Mouse (Mus musculus): Measurements from ENCODE around the gene Etnk2. TPM values are rescaled to one million over a fixed set of nuclear protein-coding genes. Genes with fewer than 3 reads are reported as not detected.

Etnk2 gene
- polyA plus RNA-seq (2011; ENCODE audit: insufficient read length, low read depth, missing spikeins) = 0.25 TPM in 1 of 2 replicates, not detected in the other

- no peak within 1 kb of the TSS for H3K27ac ChIP-seq (ENCODE audit: insufficient read depth, low read length)
Observed at GRCm38 (mm10) chr1:133363276-133364021, at the start of gene Etnk2. Gene Etnk2, plus strand, starts transcription at chr1:133363572.

GRCm38 (mm10) chr1:133314364-133314763, 49.0 kb upstream of the Etnk2 start:
- Histone ChIP-seq H3K4me3 (ENCODE audit: insufficient read depth, low read length) (no peak overlapping the region), H3K27ac (ENCODE audit: insufficient read depth, low read length) (no peak overlapping the region), H3K4me1 (ENCODE audit: control insufficient read depth, insufficient read depth, low read length) (no peaks in the 10 kb centered on the region)
- TF ChIP-seq CTCF (IDR thresholded peaks at IDR 0.05; ENCODE audit: borderline replicate concordance, insufficient read depth, low read length) = peak; percentile 66; the same call in 1 of the 2 replicates
- TF ChIP-seq POLR2A (IDR thresholded peaks at IDR 0.05; ENCODE audit: low read depth, low read length) = no peak

More at GRCm38 (mm10) chr1:133363276-133364021, at the start of gene Etnk2:
- H3K4me3 ChIP-seq (ENCODE audit: insufficient read depth, low read length) = peak within 1 kb of the TSS; percentile 42
- no peak for TF ChIP-seq POLR2A (IDR thresholded peaks at IDR 0.05; ENCODE audit: low read depth, low read length)
- no peak for TF ChIP-seq CTCF (IDR thresholded peaks at IDR 0.05; ENCODE audit: borderline replicate concordance, insufficient read depth, low read length)
- no peaks in the 10 kb centered on the region for H3K4me1 ChIP-seq (ENCODE audit: control insufficient read depth, insufficient read depth, low read length)

GRCm38 (mm10) chr1:133315775-133316174, 47.6 kb upstream of the Etnk2 start:
- TF ChIP-seq CTCF (IDR thresholded peaks at IDR 0.05; ENCODE audit: borderline replicate concordance, insufficient read depth, low read length) (no peak), POLR2A (IDR thresholded peaks at IDR 0.05; ENCODE audit: low read depth, low read length) (no peak)
- H3K4me1 ChIP-seq (ENCODE audit: control insufficient read depth, insufficient read depth, low read length) = no peaks in the 10 kb centered on the region
- no peak overlapping the region for H3K4me3 ChIP-seq (ENCODE audit: insufficient read depth, low read length)
- H3K27ac ChIP-seq (ENCODE audit: insufficient read depth, low read length) = no peak overlapping the region

- no peak overlapping the region for H3K4me3 ChIP-seq (ENCODE audit: insufficient read depth, low read length)
- no peaks in the 10 kb centered on the region for H3K4me1 ChIP-seq (ENCODE audit: control insufficient read depth, insufficient read depth, low read length)
- H3K27ac ChIP-seq (ENCODE audit: insufficient read depth, low read length) = no peak overlapping the region
- TF ChIP-seq POLR2A (IDR thresholded peaks at IDR 0.05; ENCODE audit: low read depth, low read length) (no peak), CTCF (IDR thresholded peaks at IDR 0.05; ENCODE audit: borderline replicate concordance, insufficient read depth, low read length) (no peak)
Observed at GRCm38 (mm10) chr1:133316577-133316976, 46.8 kb upstream of the Etnk2 start.

- TF ChIP-seq CTCF (IDR thresholded peaks at IDR 0.05; ENCODE audit: borderline replicate concordance, insufficient read depth, low read length) = no peak
- TF ChIP-seq POLR2A (IDR thresholded peaks at IDR 0.05; ENCODE audit: low read depth, low read length) = no peak
- H3K27ac ChIP-seq (ENCODE audit: insufficient read depth, low read length) = no peak overlapping the region
- H3K4me3 ChIP-seq (ENCODE audit: insufficient read depth, low read length) = no peak overlapping the region
- no peaks in the 10 kb centered on the region for H3K4me1 ChIP-seq (ENCODE audit: control insufficient read depth, insufficient read depth, low read length)
Observed at GRCm38 (mm10) chr1:133317149-133317548, 46.2 kb upstream of the Etnk2 start.

GRCm38 (mm10) chr1:133321267-133321925, 42.0 kb upstream of the Etnk2 start, which contains the start of gene Kiss1:
Gene Kiss1, plus strand, starts transcription at chr1:133321875.
- H3K4me1 ChIP-seq (ENCODE audit: control insufficient read depth, insufficient read depth, low read length) = no peaks in the 10 kb centered on the region
- no peak within 1 kb of the TSS for H3K4me3 ChIP-seq (ENCODE audit: insufficient read depth, low read length)
- no peak for TF ChIP-seq CTCF (IDR thresholded peaks at IDR 0.05; ENCODE audit: borderline replicate concordance, insufficient read depth, low read length)
- TF ChIP-seq POLR2A (IDR thresholded peaks at IDR 0.05; ENCODE audit: low read depth, low read length) = no peak
- no peak within 1 kb of the TSS for H3K27ac ChIP-seq (ENCODE audit: insufficient read depth, low read length)

- H3K4me3 ChIP-seq (ENCODE audit: insufficient read depth, low read length) = no peak overlapping the region
Observed at GRCm38 (mm10) chr1:133323333-133323732, 40.0 kb upstream of the Etnk2 start.

GRCm38 (mm10) chr1:133325951-133326350, 37.4 kb upstream of the Etnk2 start:
- no peak overlapping the region for H3K4me3 ChIP-seq (ENCODE audit: insufficient read depth, low read length)
- no peaks in the 10 kb centered on the region for H3K4me1 ChIP-seq (ENCODE audit: control insufficient read depth, insufficient read depth, low read length)
- no peak for TF ChIP-seq CTCF (IDR thresholded peaks at IDR 0.05; ENCODE audit: borderline replicate concordance, insufficient read depth, low read length)
- no peak for TF ChIP-seq POLR2A (IDR thresholded peaks at IDR 0.05; ENCODE audit: low read depth, low read length)
- H3K27ac ChIP-seq (ENCODE audit: insufficient read depth, low read length) = no peak overlapping the region

More at GRCm38 (mm10) chr1:133323333-133323732, 40.0 kb upstream of the Etnk2 start:
- Histone ChIP-seq H3K27ac (ENCODE audit: insufficient read depth, low read length) (no peak overlapping the region), H3K4me1 (ENCODE audit: control insufficient read depth, insufficient read depth, low read length) (no peaks in the 10 kb centered on the region)
- TF ChIP-seq POLR2A (IDR thresholded peaks at IDR 0.05; ENCODE audit: low read depth, low read length) (no peak), CTCF (IDR thresholded peaks at IDR 0.05; ENCODE audit: borderline replicate concordance, insufficient read depth, low read length) (no peak)

GRCm38 (mm10) chr1:133327094-133327493, 36.3 kb upstream of the Etnk2 start:
- Histone ChIP-seq H3K4me3 (ENCODE audit: insufficient read depth, low read length) (no peak overlapping the region), H3K27ac (ENCODE audit: insufficient read depth, low read length) (no peak overlapping the region), H3K4me1 (ENCODE audit: control insufficient read depth, insufficient read depth, low read length) (no peaks in the 10 kb centered on the region)
- TF ChIP-seq POLR2A (IDR thresholded peaks at IDR 0.05; ENCODE audit: low read depth, low read length) (no peak), CTCF (IDR thresholded peaks at IDR 0.05; ENCODE audit: borderline replicate concordance, insufficient read depth, low read length) (no peak)
